Mouse (Mus musculus): ENCODE results near the gene Nedd9. TPM values are rescaled to one million over a fixed set of nuclear protein-coding genes. Genes with fewer than 3 reads are reported as not detected.
"Not testable (repeated sequence)": the region's sequence is repeated elsewhere in the genome, so short reads cannot be mapped to it uniquely, and the experiment has no call there.

Gene Nedd9
- polyA plus RNA-seq, 1 experiment from 2014 or later, result 4.0 TPM

DNA sequence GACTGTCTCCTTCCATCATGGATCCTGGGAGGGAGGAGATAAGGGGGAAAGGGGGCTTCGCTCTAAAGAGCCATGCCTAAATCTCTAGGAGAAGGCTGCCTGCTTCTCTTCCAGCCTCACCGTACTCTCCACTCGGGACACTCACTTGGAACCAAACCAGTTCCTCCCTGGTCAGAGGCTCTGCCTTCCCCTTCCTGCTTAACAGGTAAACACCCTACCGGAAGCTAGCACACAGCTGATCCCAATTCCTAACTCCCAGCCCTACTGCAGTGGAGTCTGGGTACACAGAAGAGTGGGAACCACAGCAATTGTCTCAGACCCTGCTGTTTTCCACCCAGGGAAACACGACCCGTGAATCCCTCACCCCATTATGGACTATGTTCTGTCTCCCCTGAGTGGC is 191.3 kb downstream of the Nedd9 start:
- 48% methylated on average over 6 of the region's 6 CpGs for WGBS (ENCODE audit: insufficient replicate concordance)
- ATAC-seq (ENCODE audit: insufficient read depth), result no peak

DNA sequence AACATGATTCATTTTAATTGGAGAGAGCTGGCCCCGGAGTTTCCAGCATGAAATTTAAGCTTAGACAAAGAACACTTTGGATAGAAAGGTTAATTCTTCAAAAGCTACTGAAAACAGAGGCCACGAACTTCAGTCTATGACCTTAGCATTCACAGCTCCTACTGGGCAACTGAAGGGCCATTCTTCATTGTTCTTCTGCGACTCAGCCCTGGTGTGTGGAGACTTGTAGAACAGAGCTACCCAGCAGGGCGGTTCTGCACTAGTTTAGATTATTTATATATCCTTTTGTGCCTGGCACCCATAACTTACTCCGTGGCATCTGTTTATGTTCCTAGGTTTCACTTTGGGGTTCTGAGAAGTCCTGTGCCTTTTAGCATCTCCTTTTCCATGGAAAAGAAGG is 193.6 kb downstream of the Nedd9 start:
- 44% methylated on average over 5 of the region's 5 CpGs for WGBS (ENCODE audit: insufficient replicate concordance)
- ATAC-seq (ENCODE audit: insufficient read depth), result no peak
- H3K36me3 ChIP-seq (replicated peaks), result no peaks in the 10 kb centered on the region
- no peaks in the 10 kb centered on the region for H3K9me3 ChIP-seq (replicated peaks)
- no peak overlapping the region for H3K9ac ChIP-seq
- no peak overlapping the region for H3K4me3 ChIP-seq (replicated peaks)
- no peak overlapping the region for H3K4me2 ChIP-seq
- no peaks in the 10 kb centered on the region for H3K4me1 ChIP-seq (replicated peaks)
- no peaks in the 10 kb centered on the region for H3K27me3 ChIP-seq
- H3K27ac ChIP-seq (replicated peaks), result no peak overlapping the region

More for the DNA sequence above, 191.3 kb downstream of the Nedd9 start:
- no peak overlapping the region for H3K4me2 ChIP-seq
- no peaks in the 10 kb centered on the region for H3K27me3 ChIP-seq
- H3K4me1 ChIP-seq (replicated peaks), result no peaks in the 10 kb centered on the region
- no peaks in the 10 kb centered on the region for H3K36me3 ChIP-seq (replicated peaks)
- H3K9me3 ChIP-seq (replicated peaks), result no peaks in the 10 kb centered on the region
- H3K9ac ChIP-seq, result no peak overlapping the region
- H3K4me3 ChIP-seq (replicated peaks), result no peak overlapping the region
- no peak overlapping the region for H3K27ac ChIP-seq (replicated peaks)

DNA sequence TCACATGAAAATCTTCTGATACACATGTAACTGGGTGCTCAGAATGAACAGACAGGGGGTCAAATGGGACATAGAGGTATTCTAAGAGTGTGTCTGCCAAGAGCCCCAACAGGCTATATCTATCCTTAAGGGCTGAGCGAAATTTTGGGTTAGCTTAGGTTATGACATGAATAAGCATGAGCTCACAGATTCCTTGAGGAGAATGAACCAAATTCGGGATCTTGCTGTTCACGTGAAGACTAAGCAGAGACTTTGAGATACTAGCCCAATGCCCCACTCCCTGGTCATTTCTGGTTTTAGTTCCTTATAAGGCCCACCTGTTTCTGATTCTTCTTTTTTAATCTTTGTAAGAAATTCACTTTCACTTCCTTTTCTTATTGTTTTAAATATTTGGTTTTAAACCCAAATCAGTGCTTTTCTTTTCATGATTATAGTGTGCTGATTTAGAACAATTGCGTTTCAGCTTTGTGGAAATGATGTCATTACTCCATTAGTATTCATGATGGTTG is 195.6 kb downstream of the Nedd9 start:
- Histone ChIP-seq H3K36me3 (replicated peaks) (no peaks in the 10 kb centered on the region), H3K27ac (replicated peaks) (no peak overlapping the region), H3K4me3 (replicated peaks) (no peak overlapping the region), H3K4me2 (no peak overlapping the region), H3K9ac (no peak overlapping the region), H3K27me3 (no peaks in the 10 kb centered on the region), H3K9me3 (replicated peaks) (no peaks in the 10 kb centered on the region), H3K4me1 (replicated peaks) (no peaks in the 10 kb centered on the region)
- no peak for ATAC-seq (ENCODE audit: insufficient read depth)
- WGBS (ENCODE audit: insufficient replicate concordance), result 59% methylated on average over 4 of the region's 4 CpGs

DNA sequence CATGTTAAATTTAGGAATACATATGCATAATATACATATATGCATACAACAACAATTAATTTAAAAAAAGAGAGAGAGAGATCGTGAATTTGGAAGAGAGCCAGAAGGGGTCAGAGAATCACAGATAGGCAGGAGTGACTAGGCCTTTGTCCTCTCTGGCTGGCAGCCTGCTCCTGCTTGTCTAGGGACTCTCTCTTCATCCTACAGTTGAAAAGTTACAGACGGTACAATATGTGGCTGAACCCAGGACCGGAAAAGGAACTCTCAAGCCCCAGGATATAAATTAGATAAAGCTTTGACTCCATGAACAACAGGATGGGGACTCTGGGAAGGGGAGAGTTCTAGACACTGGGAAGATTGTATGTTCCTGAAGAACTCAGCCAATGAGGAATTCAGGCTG is 200.9 kb downstream of the Nedd9 start:
- Histone ChIP-seq H3K27ac (replicated peaks) (no peak overlapping the region), H3K9ac (no peak overlapping the region), H3K4me2 (no peak overlapping the region), H3K27me3 (no peaks in the 10 kb centered on the region), H3K36me3 (replicated peaks) (no peaks in the 10 kb centered on the region), H3K9me3 (replicated peaks) (no peaks in the 10 kb centered on the region), H3K4me1 (replicated peaks) (no peaks in the 10 kb centered on the region), H3K4me3 (replicated peaks) (no peak overlapping the region)
- 63% methylated on average over 3 of the region's 3 CpGs for WGBS (ENCODE audit: insufficient replicate concordance)
- no peak for ATAC-seq (ENCODE audit: insufficient read depth)

DNA sequence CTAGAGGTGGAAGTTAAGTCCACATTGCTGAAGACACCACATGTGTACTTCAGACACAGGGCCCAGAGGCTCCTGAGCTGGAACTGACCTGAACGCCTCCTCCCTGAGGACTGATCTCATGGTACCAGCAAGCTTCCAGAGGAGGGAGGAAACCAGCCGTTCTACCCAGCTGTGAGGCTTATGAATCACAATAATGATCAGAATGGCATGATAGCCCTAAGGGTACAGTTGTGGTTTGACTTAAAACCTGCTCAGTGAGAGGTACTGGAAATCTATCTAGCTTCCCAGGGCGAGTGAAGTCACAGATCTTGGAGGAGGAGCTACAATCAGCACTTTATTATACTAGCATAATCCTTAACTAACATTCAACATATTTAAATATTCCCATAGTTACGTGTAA is 201.7 kb downstream of the Nedd9 start:
- ATAC-seq (ENCODE audit: insufficient read depth), result no peak
- 61% methylated on average over 4 of the region's 4 CpGs for WGBS (ENCODE audit: insufficient replicate concordance)

DNA sequence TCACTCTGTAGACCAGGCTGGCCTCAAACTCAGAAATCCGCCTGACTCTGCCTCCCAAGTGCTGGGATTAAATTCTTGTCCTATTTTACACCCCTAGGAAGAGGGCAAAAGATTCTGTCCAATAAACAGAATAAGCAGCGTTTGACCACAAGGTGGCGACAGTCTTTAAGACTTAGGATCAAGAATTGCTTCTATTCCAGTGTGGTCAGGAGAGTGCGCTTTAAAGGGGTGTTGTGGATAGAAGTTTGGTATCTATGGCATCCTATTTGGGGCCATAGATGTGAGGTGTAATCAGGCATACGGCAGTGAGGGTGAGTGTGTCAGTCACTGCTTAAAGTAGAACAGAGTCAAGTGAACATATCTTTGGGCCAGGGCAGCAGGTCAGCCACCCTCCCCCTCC is 203.9 kb downstream of the Nedd9 start:
- Histone ChIP-seq H3K9ac (no peak overlapping the region), H3K4me3 (replicated peaks) (no peak overlapping the region), H3K36me3 (replicated peaks) (no peaks in the 10 kb centered on the region), H3K9me3 (replicated peaks) (no peaks in the 10 kb centered on the region), H3K4me1 (replicated peaks) (no peaks in the 10 kb centered on the region), H3K4me2 (no peak overlapping the region), H3K27me3 (no peaks in the 10 kb centered on the region), H3K27ac (replicated peaks) (no peak overlapping the region)
- no peak for ATAC-seq (ENCODE audit: insufficient read depth)
- WGBS (ENCODE audit: insufficient replicate concordance), result 18% methylated on average over 5 of the region's 5 CpGs

More for the DNA sequence above, 201.7 kb downstream of the Nedd9 start:
- no peak overlapping the region for H3K4me3 ChIP-seq (replicated peaks)
- no peak overlapping the region for H3K4me2 ChIP-seq
- no peaks in the 10 kb centered on the region for H3K36me3 ChIP-seq (replicated peaks)
- no peaks in the 10 kb centered on the region for H3K4me1 ChIP-seq (replicated peaks)
- H3K9ac ChIP-seq, result no peak overlapping the region
- H3K9me3 ChIP-seq (replicated peaks), result no peaks in the 10 kb centered on the region
- no peaks in the 10 kb centered on the region for H3K27me3 ChIP-seq
- H3K27ac ChIP-seq (replicated peaks), result no peak overlapping the region

DNA sequence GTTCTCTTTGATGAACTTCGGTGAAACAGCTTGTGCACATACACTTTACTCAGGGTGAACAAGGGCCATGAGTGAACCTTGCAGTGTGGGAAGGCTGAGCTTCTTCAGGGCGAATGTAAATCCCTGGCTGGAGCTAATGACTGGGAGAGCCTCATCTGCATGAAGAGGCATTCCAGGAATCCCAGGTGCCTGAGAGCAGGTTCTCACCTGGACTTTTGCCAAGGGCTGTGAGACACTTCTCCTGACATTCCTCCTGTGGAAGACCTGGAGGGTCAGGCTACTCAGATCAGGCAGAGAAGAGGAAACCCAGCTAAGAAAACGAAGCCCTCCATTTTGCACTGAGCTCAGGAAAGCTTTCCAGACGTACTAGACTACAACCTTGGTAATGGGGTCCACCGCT is 206.5 kb downstream of the Nedd9 start:
- H3K27ac ChIP-seq (replicated peaks), result no peak overlapping the region

DNA sequence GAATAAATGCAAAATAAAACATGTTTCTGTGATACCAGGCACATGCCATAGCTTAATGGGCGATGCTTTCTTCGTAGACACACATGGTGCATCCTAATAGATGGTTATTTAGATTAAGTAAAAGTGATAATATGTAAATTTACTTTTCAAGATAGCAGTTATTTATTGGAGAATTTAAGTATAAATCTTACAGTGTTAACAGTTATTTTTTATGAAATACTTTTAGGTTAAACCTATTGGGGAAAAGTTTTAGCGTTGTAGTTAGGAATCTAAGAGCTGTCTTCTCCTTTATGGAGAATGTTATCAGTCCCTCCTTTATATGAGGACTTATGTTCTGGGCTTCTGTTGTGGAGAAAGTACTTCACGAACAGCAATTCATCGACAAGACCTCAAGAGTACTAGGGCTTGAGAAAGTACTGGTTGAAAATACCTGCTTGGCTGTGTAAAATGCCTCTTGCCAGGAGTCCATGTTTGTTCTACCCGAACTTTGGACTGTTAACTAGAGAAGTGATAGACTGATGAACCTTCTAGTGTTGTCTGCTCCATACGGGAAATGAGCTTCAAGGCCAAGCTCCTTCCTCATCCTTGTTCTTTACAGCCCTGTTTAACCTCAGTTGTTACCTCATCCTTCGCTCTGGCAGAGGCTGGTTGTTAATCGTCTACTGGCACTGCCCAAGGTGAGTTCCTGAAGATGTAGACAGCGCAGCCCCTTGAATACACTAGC is 213.1 kb downstream of the Nedd9 start, which contains the start of gene Gm17364:
Gene Gm17364, minus strand, starts transcription at position 51 of the 724 bp plus-strand sequence.
- Histone ChIP-seq H3K27ac (replicated peaks) (no peak within 1 kb of the TSS), H3K4me1 (replicated peaks) (no peaks in the 10 kb centered on the region), H3K27me3 (no peaks in the 10 kb centered on the region), H3K36me3 (replicated peaks) (0 out of 2 replicates have a peak, but pooled peaks cover 10% of the 10 kb centered on the region), H3K9me3 (replicated peaks) (no peaks in the 10 kb centered on the region), H3K9ac (no peak within 1 kb of the TSS), H3K4me2 (no peak within 1 kb of the TSS), H3K4me3 (replicated peaks) (no peak within 1 kb of the TSS)
- ATAC-seq (ENCODE audit: insufficient read depth), result no peak
- WGBS (ENCODE audit: insufficient replicate concordance), result 75% methylated on average over 10 of the region's 10 CpGs

More for the DNA sequence above, 206.5 kb downstream of the Nedd9 start:
- H3K4me2 ChIP-seq, result no peak overlapping the region
- no peak overlapping the region for H3K4me3 ChIP-seq (replicated peaks)
- WGBS (ENCODE audit: insufficient replicate concordance), result 55% methylated on average over 5 of the region's 5 CpGs
- H3K9me3 ChIP-seq (replicated peaks), result no peaks in the 10 kb centered on the region
- ATAC-seq (ENCODE audit: insufficient read depth), result no peak
- H3K4me1 ChIP-seq (replicated peaks), result no peaks in the 10 kb centered on the region
- H3K36me3 ChIP-seq (replicated peaks), result no peaks in the 10 kb centered on the region
- no peaks in the 10 kb centered on the region for H3K27me3 ChIP-seq
- H3K9ac ChIP-seq, result no peak overlapping the region

DNA sequence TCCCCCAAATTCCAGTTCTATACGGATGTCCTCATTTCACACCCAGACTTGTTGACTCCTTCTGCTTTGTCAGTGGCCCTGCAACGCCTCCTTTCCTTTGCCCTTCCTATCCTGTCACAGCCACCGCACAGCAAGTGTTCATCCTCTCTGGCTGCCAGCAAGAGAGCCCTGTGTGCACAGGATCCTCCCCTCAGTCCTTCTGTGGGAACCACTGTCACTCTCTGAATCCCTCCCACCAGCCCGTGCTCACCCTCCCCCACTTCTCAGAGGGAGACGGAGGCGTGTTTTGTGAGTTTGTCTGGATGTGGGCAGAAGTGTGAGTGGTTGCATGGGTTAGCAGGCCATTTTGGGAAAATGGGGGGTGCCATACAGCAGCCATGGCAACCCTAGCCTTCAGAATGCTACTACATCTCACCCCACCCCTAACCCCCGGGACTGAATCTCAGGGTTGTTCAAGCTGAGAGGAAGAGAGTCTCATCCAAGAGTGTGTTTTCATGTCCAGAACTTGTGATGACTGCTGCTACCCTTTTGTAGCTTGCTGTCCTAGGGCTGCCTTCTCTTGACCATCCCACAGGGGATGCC is 219.2 kb downstream of the Nedd9 start:
- Histone ChIP-seq H3K9me3 (replicated peaks) (no peaks in the 10 kb centered on the region), H3K4me3 (replicated peaks) (no peak overlapping the region), H3K4me1 (replicated peaks) (0 out of 2 replicates have a peak, but pooled peaks cover 6% of the 10 kb centered on the region), H3K9ac (no peak overlapping the region), H3K4me2 (no peak overlapping the region), H3K36me3 (replicated peaks) (0 out of 2 replicates have a peak, but pooled peaks cover 5% of the 10 kb centered on the region), H3K27me3 (no peaks in the 10 kb centered on the region), H3K27ac (replicated peaks) (no peak overlapping the region)
- 52% methylated on average over 7 of the region's 7 CpGs for WGBS (ENCODE audit: insufficient replicate concordance)
- ATAC-seq (ENCODE audit: insufficient read depth), result no peak

DNA sequence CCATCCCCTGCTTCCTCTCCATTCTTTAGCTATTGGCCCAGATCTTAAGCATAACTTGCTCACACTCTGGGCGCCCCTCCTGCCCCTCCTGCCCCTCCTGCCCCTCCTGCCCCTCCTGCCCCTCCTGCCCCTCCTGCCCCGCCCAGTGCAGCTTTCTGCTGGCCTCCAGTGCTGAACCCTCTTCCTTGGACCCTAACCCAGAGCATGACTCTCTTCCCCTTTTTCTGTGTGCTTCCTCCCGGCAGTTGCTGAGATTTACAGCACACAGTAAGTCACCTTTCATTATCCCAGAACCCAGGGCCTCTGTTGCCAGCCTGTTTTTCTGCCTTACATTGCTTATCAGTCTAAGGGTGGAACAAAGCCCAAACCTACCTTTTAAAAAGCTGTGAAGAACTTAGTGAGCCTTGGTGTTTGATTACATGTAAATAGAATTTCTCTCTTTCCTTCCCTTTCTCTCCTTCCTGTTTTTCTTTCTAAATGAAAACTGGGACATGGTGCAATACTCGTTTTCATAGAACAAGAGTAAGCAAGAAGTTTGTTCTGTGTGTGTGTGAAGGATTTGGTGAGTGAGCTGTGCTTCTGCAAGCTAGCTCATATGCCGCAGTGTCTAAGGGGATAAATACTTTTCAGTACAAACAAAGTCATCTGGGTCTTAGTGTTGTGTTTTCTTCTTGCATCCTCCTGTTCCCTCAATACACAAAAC is 223.7 kb downstream of the Nedd9 start:
- 50% methylated on average over 5 of the region's 5 CpGs for WGBS (ENCODE audit: insufficient replicate concordance)
- H3K4me1 ChIP-seq (replicated peaks), result 0 out of 2 replicates have a peak, but pooled peaks cover 6% of the 10 kb centered on the region
- no peaks in the 10 kb centered on the region for H3K9me3 ChIP-seq (replicated peaks)
- H3K9ac ChIP-seq, result no peak overlapping the region
- H3K4me2 ChIP-seq, result no peak overlapping the region
- H3K4me3 ChIP-seq (replicated peaks), result no peak overlapping the region
- no peaks in the 10 kb centered on the region for H3K36me3 ChIP-seq (replicated peaks)
- H3K27me3 ChIP-seq, result no peaks in the 10 kb centered on the region
- no peak for ATAC-seq (ENCODE audit: insufficient read depth)
- H3K27ac ChIP-seq (replicated peaks), result no peak overlapping the region

DNA sequence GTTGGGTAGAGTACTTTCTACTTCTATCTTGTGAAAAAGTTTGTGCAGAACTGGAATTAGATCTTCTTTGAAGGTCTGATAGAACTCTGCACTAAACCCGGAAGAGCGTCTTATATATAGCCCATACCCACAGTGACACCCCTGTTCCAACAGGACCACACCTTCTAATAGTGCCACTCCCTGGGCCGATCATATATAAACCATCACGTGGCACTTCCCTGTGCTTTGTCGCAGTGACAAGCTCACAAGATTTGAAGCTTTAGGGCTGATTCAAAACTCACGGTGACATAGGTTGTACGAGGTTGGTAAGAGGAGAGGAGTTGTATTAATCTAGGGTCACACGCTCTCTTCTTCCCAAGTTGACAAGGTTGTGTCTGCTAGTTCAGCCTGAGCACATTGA is 225.5 kb downstream of the Nedd9 start:
- H3K4me2 ChIP-seq; H3K27ac ChIP-seq (replicated peaks); H3K9ac ChIP-seq; H3K4me1 ChIP-seq (replicated peaks); ATAC-seq (ENCODE audit: insufficient read depth); H3K9me3 ChIP-seq (replicated peaks); H3K4me3 ChIP-seq (replicated peaks); H3K36me3 ChIP-seq (replicated peaks); H3K27me3 ChIP-seq: not testable (repeated sequence)
- WGBS (ENCODE audit: insufficient replicate concordance), result 76% methylated on average over 8 of the region's 8 CpGs
